Comparison of ENCODE assay signal across 9 mouse cellular contexts in genomic region chr12:36662496-36662895, GRCm38 (mm10).
DNase-seq lines count a peak whose midpoint lies in the region; ATAC-seq and TF ChIP-seq lines count a peak whose summit lies in the region.
"Had no signal": no experiment of that assay in that cellular context is flagged by ENCODE, and none has a peak within 500 bp of the region (broad histone marks: within the 10 kb centered on the region; RNA-seq: fewer than 3 reads in every experiment).

No protein-coding gene starts in this region.

- TF ChIP-seq POLR2A in lung, adult 2 months (IDR thresholded peaks at IDR 0.05; ENCODE audit: borderline replicate concordance, extremely low read depth, low read depth, low read length), result no peak

- H3K27me3 ChIP-seq in forebrain, embryonic 14.5 days (replicated peaks; ENCODE audit: control insufficient read depth, insufficient read depth, low read length), result no peaks in the 10 kb centered on the region
- no peaks in the 10 kb centered on the region for H3K27me3 ChIP-seq in forebrain, embryonic 11.5 days (ENCODE audit: control insufficient read depth, insufficient read depth, low read length)
- H3K27me3 ChIP-seq in lung, embryonic 14.5 days (ENCODE audit: insufficient read depth, low read length), result no peaks in the 10 kb centered on the region
- H3K27me3 ChIP-seq: embryonic facial prominence, embryonic 13.5 days had no signal

- no peak overlapping the region for H3K4me2 ChIP-seq in forebrain, embryonic 14.5 days (ENCODE audit: low read length)
- no peak overlapping the region for H3K4me2 ChIP-seq in forebrain, embryonic 11.5 days (ENCODE audit: low read depth, low read length, severe bottlenecking)
- no peak overlapping the region for H3K4me2 ChIP-seq in lung, embryonic 14.5 days
- H3K4me2 ChIP-seq: embryonic facial prominence, embryonic 13.5 days had no signal

- no peak for TF ChIP-seq CTCF in lung, embryonic 14.5 days (IDR thresholded peaks at IDR 0.05; ENCODE audit: low read depth)
- no peak for TF ChIP-seq CTCF in lung, adult 2 months (IDR thresholded peaks at IDR 0.05; ENCODE audit: insufficient read depth, low read length)

- DNase-seq in forebrain, embryonic 14.5 days (ENCODE audit: low spot score), result peak; percentile 33
- no peak for DNase-seq in forebrain, embryonic 11.5 days (ENCODE audit: low spot score)
- peak; percentile 73 for DNase-seq in lung, embryonic 14.5 days
- no peak for DNase-seq in lung, adult 2 months
- DNase-seq in gastrocnemius, postnatal 36 days, result peak; percentile 14 to 23
- peak; percentile 43 for DNase-seq in lung, postnatal 36 days
- no peak for DNase-seq in spleen, adult 12 weeks (ENCODE audit: low spot score)

- no peaks in the 10 kb centered on the region for H3K36me3 ChIP-seq in forebrain, embryonic 14.5 days (ENCODE audit: control insufficient read depth, insufficient read depth, low read length)
- no peaks in the 10 kb centered on the region for H3K36me3 ChIP-seq in forebrain, embryonic 11.5 days (ENCODE audit: control insufficient read depth, insufficient read depth, low read length)
- H3K36me3 ChIP-seq in lung, embryonic 14.5 days (ENCODE audit: insufficient read depth), result no peaks in the 10 kb centered on the region
- H3K36me3 ChIP-seq: embryonic facial prominence, embryonic 13.5 days had no signal

- H3K4me1 ChIP-seq in forebrain, embryonic 14.5 days (ENCODE audit: control insufficient read depth, insufficient read depth, low read length), result no peaks in the 10 kb centered on the region
- H3K4me1 ChIP-seq in forebrain, embryonic 11.5 days (replicated peaks; ENCODE audit: control insufficient read depth, insufficient read depth, low read length), result no peaks in the 10 kb centered on the region
- H3K4me1 ChIP-seq in lung, embryonic 14.5 days (ENCODE audit: insufficient read depth), result no peaks in the 10 kb centered on the region
- no peaks in the 10 kb centered on the region for H3K4me1 ChIP-seq in lung, adult 2 months (ENCODE audit: control insufficient read depth, insufficient read depth, low read length)

- no peaks in the 10 kb centered on the region for H3K9me3 ChIP-seq in forebrain, embryonic 14.5 days (replicated peaks; ENCODE audit: control insufficient read depth, low read length)
- no peaks in the 10 kb centered on the region for H3K9me3 ChIP-seq in forebrain, embryonic 11.5 days (ENCODE audit: control insufficient read depth, low read length)
- H3K9me3 ChIP-seq in lung, embryonic 14.5 days (ENCODE audit: low read depth, low read length), result no peaks in the 10 kb centered on the region
- H3K9me3 ChIP-seq: embryonic facial prominence, embryonic 13.5 days had no signal

- H3K4me3 ChIP-seq in forebrain, embryonic 14.5 days (ENCODE audit: low read depth, low read length), result no peak overlapping the region
- no peak overlapping the region for H3K4me3 ChIP-seq in forebrain, embryonic 11.5 days (ENCODE audit: low read depth, low read length)
- no peak overlapping the region for H3K4me3 ChIP-seq in lung, embryonic 14.5 days (ENCODE audit: low read depth, low read length)
- H3K4me3 ChIP-seq in lung, adult 2 months (replicated peaks; ENCODE audit: extremely low read depth, low read depth, low read length), result no peak overlapping the region
- H3K4me3 ChIP-seq: embryonic facial prominence, embryonic 13.5 days had no signal

- WGBS in forebrain, embryonic 14.5 days, result 82% methylated on average over 7 of the region's 7 CpGs
- 91% methylated on average over 7 of the region's 7 CpGs for WGBS in forebrain, embryonic 11.5 days
- 53% methylated on average over 7 of the region's 7 CpGs for WGBS in lung, embryonic 14.5 days
- 50% methylated on average over 7 of the region's 7 CpGs for WGBS in lung, adult 2 months

- H3K27ac ChIP-seq in forebrain, embryonic 14.5 days (ENCODE audit: low read depth, low read length), result no peak overlapping the region
- H3K27ac ChIP-seq in forebrain, embryonic 11.5 days (ENCODE audit: low read depth, low read length), result no peak overlapping the region
- H3K27ac ChIP-seq in lung, embryonic 14.5 days (ENCODE audit: low read depth), result no peak overlapping the region
- H3K27ac ChIP-seq: embryonic facial prominence, embryonic 13.5 days had no signal

- intact Hi-C loops in gastrocnemius, postnatal 36 days (cut with DNase I), result no loop called here

- H3K9ac ChIP-seq in forebrain, embryonic 14.5 days (ENCODE audit: low read length), result no peak overlapping the region
- no peak overlapping the region for H3K9ac ChIP-seq in forebrain, embryonic 11.5 days (ENCODE audit: low read length)
- no peak overlapping the region for H3K9ac ChIP-seq in lung, embryonic 14.5 days
- H3K9ac ChIP-seq: embryonic facial prominence, embryonic 13.5 days had no signal

- peak; percentile 48; the same call in 1 of the 2 replicates for ATAC-seq in forebrain, embryonic 14.5 days
- ATAC-seq in forebrain, embryonic 11.5 days (replicated peaks; ENCODE audit: low FRiP score), result no peak
- no peak; the same call in 1 of the 2 replicates for ATAC-seq in lung, embryonic 14.5 days (ENCODE audit: insufficient read depth)
- ATAC-seq in erythroblast, adult 5-6 weeks (replicated peaks; ENCODE audit: low FRiP score, poor library complexity, severe bottlenecking), result no peak

Comparison
In these comparisons a context has a peak if more than half of its experiments do, and no peak if none do; other contexts are left out.
1. DNase-seq: peak in forebrain, embryonic 14.5 days (single experiment), lung, embryonic 14.5 days (single experiment), gastrocnemius, postnatal 36 days (2 of 2) and lung, postnatal 36 days (single experiment); none in forebrain, embryonic 11.5 days (single experiment), lung, adult 2 months (single experiment) and spleen, adult 12 weeks (single experiment).